Mouse (Mus musculus) thymus, adult 18-20 months (tissue): ENCODE results near the gene Dennd5a.

Experiments
- DNase-seq, 2 experiments: peaks; one replicate each; pipeline ENCODE4 v3.0.0; 2022; ENCODE audit warnings: mixed read lengths in 2 of 2

Dennd5a gene

GRCm38 (mm10) chr7:109879158-109879557 is 81.1 kb downstream of the Dennd5a start:
- no peak for DNase-seq

GRCm38 (mm10) chr7:109876085-109876484 is 84.2 kb downstream of the Dennd5a start:
- no peak for DNase-seq

- DNase-seq, result no peak
These were observed 84.7 kb downstream of the Dennd5a start for GRCm38 (mm10) chr7:109875598-109875997.

GRCm38 (mm10) chr7:109875033-109875432 is 85.2 kb downstream of the Dennd5a start:
- DNase-seq, result no peak

- no peak for DNase-seq
These were observed 87.1 kb downstream of the Dennd5a start for GRCm38 (mm10) chr7:109873170-109873569.

GRCm38 (mm10) chr7:109871232-109871631 is 89.0 kb downstream of the Dennd5a start:
- DNase-seq, result no peak

- no peak for DNase-seq
These were observed 91.8 kb downstream of the Dennd5a start for GRCm38 (mm10) chr7:109868498-109868897.

GRCm38 (mm10) chr7:109866643-109867042 is 93.6 kb downstream of the Dennd5a start:
- no peak for DNase-seq

- DNase-seq, result no peak
These were observed 94.7 kb downstream of the Dennd5a start, which contains the start of gene Scube2 for GRCm38 (mm10) chr7:109865370-109866229. Gene Scube2, minus strand, starts transcription at chr7:109865679.

GRCm38 (mm10) chr7:109863561-109863960 is 96.7 kb downstream of the Dennd5a start:
- no peak for DNase-seq

- DNase-seq, result no peak
These were observed 100.1 kb downstream of the Dennd5a start for GRCm38 (mm10) chr7:109860162-109860561.

GRCm38 (mm10) chr7:109859354-109859753 is 100.9 kb downstream of the Dennd5a start:
- DNase-seq, result no peak

GRCm38 (mm10) chr7:109852752-109853212 is 107.5 kb downstream of the Dennd5a start:
- no peak for DNase-seq

- no peak for DNase-seq
These were observed 108.3 kb downstream of the Dennd5a start for GRCm38 (mm10) chr7:109852017-109852416.

- DNase-seq, result no peak
These were observed 109.7 kb downstream of the Dennd5a start for GRCm38 (mm10) chr7:109850531-109850930.

- no peak for DNase-seq
These were observed 110.4 kb downstream of the Dennd5a start for GRCm38 (mm10) chr7:109849750-109850434.

- no peak for DNase-seq
These were observed 111.2 kb downstream of the Dennd5a start for GRCm38 (mm10) chr7:109848867-109849733.

GRCm38 (mm10) chr7:109844100-109844499 is 116.2 kb downstream of the Dennd5a start:
- DNase-seq, result no peak
